Mouse (Mus musculus): ENCODE measurements around the gene Thada.

Thada gene

GRCm38 (mm10) chr17:84182311-84183271 is 283.4 kb downstream of the Thada start:
- no peak for DNase-seq

DNA sequence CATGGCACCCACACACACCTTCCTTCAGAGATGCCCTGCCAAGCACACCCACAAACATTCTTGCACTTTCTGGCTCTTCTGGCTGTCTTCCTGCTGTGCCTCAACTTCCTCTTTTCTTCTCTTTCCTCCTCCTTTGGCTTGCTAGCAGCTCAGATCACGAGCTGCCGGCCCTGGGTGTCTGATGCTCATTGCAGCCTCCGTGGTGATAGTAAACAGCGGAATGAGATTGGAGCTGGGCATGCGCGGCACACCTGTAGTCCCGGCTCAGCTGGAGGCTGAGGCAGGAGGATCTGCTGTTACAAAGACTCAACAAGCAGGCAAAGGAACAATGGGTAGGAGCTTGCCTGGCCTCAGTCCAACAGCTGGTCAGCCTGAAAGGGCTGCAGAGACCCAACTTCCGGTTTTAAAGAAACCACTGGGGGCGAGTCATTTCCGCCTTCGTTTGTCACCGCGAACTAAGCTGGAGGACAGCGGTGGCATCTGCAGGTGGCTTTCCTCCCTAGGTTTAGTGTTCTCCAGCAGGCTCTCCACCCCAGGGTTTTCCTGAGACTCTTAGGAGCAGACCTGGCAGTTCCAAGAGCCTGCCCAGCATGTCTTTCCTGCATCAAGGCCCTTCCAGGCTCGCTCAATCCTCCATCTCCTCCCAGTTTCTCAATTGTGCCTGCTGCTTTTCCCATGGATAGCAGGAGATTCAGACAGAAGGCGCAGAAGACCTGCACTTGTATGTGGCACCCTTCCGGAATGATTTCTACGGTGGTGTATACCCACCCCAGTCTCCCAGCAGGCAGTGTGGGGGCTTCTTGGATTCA is 284.3 kb downstream of the Thada start:
- DNase-seq: no peak

DNA sequence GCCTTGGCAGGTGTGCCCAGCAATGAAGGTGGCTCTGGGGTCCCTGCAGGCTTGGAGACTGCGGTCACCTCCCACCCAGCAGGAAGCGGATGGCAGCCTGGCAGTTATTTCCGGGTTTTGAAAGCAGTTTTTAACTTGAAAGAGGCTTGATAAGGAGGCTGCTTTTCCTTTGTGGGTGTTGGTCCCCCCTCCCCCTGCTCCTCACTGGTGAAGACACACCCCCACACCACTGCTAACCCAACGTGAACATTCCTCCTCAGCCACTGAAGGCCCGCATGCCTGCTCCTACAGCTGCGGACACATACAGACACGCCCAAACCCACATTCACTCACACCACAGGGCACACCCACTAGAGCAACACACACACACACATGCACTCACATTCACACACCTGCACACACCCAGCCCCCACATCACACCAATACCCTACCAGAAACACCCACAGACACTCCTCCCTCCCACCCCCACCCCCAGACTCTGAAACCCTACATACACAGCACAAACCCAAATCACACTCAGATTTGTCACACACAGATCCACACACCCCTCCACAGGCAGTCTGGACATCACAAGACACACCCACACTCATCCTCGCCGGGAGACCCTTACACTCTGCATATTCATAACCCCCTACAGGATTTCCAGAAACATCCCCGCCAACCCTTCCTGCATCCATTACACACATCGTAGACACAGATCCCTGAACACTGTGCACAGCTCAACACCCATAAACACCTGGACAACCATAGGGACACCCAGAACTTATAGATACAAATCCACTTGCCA is 285.1 kb downstream of the Thada start:
- no peak for DNase-seq

DNA sequence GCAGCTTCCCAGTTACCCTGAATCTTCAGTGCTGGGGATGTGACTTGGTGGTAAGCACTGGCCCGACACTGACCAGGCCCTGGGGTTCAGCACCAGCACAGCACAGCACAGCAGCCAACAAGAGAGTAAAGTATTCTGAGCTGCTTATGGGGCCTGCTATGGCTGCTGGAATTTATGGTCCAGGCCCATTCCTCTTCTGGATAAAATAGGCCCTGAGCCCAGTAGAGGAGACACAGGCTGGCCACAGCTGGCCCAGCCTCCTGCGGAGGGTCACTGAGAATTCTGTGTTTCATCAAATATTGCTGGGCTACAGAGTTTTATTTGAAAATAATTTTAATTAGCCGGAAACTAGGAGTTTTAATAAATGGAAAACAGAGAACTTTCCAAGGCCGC is 286.0 kb downstream of the Thada start:
- DNase-seq: no peak

DNA sequence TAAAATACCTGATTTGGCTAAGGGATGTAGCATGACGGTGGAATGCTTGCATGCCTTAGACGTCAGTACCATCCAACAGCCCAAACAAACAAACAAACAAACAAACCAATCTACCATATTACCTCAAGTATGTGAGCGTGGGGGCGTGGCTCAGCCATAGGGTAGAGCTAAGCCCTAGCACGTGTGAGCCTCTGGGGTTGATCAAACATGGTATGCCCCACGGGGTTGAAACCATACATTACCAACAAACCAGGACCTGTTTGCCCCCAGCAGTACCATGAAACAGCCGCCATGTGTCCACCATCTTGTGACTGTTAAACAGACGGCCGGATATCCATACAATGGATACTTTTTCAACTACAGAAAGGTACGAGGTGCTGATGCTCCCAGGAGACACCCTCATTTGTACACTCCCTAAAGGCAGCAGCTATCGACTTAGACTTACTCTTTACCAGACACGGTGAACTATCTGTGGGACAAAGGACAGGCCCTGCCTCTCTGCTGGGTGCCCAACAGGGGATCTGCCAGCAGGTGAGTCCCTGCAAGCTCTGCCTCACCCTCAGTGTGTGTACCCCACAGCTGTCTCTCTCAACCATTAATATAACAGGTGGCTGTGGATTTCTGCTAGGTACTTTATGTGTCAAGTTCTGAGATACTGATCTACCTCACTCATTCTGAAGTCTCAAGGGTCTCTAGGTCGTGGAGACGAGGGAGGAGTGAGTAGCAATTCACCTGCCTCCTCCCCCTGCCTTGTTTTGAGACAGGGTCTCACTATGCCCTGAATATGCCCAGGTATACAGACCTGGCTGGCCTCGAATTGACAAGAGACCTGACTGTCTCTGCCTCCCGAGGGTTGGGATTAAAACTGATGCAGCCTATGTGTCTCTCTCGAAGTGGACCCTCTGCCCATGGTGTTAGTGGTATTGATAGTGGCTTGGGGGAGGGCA is 286.7 kb downstream of the Thada start:
- DNase-seq: no peak

DNA sequence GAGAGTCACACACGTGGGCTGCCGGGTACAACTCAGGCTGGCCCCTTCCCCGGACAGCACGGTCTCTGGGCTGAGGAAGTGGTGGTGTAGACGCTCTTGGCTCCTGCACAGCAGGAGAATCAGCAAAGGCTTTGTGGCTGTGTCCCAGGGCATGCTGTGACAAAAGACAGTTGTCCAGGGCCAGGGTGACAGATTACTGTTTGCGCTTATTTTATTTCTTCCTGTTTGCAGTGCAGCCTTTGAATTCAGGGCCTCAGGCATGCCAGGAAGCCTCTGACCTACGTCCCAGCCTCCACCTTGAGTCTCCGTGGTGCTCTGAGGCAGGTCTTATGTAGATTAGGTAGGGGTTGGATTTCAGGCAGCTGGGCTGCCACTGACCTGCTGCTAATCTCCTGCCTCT is 288.5 kb downstream of the Thada start:
- no peak for DNase-seq

- no peak for DNase-seq
These were observed 289.6 kb downstream of the Thada start for GRCm38 (mm10) chr17:84176446-84176845.

GRCm38 (mm10) chr17:84175196-84175595 is 290.8 kb downstream of the Thada start:
- no peak for DNase-seq

- DNase-seq: no peak
These were observed 298.6 kb downstream of the Thada start for GRCm38 (mm10) chr17:84167377-84167776.

- no peak for DNase-seq
These were observed 299.7 kb downstream of the Thada start for GRCm38 (mm10) chr17:84166135-84166860.

DNA sequence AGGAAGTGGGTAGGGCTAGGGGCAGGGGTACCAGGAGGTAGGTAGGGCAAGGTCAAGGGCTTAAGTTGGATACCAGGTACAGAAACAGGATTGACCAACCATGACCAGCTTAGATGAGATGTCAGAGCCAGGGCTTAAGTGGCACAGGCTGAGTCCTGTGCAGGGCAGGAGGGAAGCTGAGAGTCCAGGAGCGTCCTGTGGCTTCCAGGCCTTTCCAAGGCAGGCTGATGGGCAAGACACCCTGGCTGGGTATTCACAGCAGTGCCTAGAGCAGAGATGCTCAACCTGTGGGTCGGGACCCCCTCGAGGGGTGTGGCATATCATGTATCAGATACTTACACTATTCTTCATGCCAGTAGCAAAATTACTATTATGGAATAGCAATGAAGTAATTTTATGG is 300.3 kb downstream of the Thada start:
- no peak for DNase-seq

DNA sequence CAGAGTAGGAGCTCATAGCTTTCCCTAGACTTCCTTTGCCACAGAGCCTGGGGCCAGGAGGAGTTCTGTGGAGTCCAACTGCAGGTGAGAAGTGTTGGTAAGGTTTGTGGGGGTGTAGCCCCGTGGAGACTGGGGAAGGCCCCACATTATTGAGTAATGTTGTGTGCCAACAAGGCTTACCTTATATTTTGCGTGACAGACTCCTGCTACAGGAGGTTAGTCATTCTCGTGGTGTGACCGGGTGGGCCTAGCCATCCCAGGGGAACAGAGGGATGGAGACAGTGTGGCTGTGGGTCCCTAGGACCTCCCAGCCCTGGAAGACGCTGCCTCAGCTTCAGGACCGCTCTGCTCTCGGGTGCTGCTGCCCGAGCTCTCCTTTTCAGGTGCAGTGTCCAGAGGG is 301.9 kb downstream of the Thada start:
- DNase-seq: no peak

GRCm38 (mm10) chr17:84163066-84163785 is 302.8 kb downstream of the Thada start:
- no peak for DNase-seq

DNA sequence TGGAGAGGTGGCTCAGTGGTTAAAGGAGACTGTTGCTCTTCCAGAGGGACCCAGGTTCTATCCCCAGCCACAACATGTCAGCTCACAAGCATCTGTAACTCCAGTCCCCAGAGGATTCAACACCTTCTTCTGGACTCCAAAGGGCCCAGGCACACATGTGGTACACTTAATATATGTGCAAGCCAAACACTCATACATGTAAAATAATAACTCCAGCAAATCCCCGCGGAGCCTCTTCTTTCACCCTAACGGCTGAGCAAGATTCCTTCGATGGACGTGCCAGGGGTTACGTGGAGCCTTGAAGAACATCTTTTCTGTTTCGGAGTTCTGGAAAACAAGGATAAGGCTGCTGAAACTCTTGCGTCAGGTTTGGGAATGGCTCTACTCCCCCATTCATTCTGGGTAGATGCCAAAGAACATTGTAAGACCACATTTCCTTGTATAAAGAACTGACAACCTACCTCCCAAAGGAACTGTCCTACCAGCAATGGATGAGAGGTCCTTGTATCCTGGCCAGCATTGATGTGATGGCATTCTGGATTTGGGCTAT is 303.7 kb downstream of the Thada start:
- no peak for DNase-seq

GRCm38 (mm10) chr17:84161231-84161854 is 304.7 kb downstream of the Thada start:
- no peak for DNase-seq

DNA sequence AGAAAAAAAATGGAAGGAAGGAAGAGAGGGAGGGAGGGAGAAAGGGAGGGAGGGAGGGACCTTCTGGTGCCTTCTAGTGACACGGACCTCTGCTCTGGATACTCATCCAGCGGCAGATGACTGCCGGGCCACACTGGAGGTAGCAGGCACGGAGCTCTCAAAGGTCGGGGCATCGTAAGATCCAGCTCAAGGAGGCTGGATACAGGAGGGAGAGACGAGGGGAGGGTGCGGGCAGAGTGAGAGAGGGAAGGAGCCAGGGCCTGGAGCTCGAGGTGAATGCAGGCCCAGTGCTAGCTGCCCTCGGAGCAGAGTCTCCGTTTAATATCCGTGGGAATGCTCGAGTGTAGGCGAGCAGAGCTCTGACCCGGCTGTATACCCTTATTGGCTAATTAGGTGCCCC is 307.1 kb downstream of the Thada start:
- no peak for DNase-seq

GRCm38 (mm10) chr17:84158461-84158795 is 307.6 kb downstream of the Thada start:
- no peak for DNase-seq

DNA sequence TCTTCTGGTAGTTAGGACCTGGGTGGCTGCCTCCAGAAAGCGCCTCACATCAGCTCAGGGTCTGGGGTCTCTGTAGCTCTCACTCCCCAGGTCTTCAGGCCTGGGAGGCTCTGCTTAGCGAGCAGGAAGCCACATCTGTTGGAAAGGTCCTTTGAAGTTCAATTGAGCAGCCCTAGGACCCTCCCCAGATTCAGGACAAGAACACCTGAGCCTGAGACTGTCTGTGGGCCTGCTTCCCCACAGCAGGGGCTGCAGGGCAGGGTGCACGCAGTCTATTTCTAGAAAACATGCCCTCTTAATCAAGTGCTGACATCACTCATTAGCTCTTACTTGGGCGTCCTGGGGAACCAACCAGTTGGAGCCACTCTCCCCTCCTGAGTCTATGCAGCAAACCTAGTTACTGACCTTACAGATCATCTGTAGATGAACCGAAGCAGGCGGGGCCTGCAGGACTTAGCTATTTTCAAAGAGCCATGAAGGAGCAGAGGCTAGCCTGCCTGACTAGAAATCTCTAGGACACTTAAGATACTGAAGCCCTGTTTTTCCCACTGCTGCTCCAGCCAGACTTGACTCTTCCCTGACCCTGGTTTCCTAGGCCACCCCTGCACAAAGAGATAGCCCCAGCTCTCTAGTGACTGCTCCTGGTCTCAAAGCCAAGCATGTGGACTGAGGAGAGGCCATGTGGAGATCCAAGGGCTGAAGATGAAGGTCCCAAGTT is 308.1 kb downstream of the Thada start:
- no peak for DNase-seq

Data from right cerebral cortex, adult 18-20 months (tissue).